Mouse (Mus musculus) ES-Bruce4 (cell line): ENCODE results near the gene Polg2.

ENCODE experiments used
- CTCF ChIP-seq: IDR thresholded peaks from one replicate; pipeline ENCODE4 v1.8.1; 2011; ENCODE audit warnings: low read depth, low read length
- EP300 ChIP-seq: IDR thresholded peaks from 2 replicates; pipeline ENCODE4 v1.6.1; 2011; ENCODE audit warnings: low read depth, low read length; ENCODE audit not compliant: insufficient read depth
- POLR2A ChIP-seq: IDR thresholded peaks from one replicate; pipeline ENCODE4 v1.8.1; 2011; ENCODE audit warnings: low read length; ENCODE audit not compliant: insufficient read depth

GRCm38 (mm10) chr11:106779388-106780088, at the start of gene Polg2:
- TF ChIP-seq POLR2A: peak; percentile 94
- TF ChIP-seq CTCF: no peak
- peak; percentile 62; the same call in 1 of the 2 replicates for TF ChIP-seq EP300
